Mouse (Mus musculus): ENCODE results near the gene Upf2. TPM values are rescaled to one million over a fixed set of nuclear protein-coding genes. Genes with fewer than 3 reads are reported as not detected.

The Upf2 gene
- polyA plus RNA-seq, 1 experiment from 2014 or later, result 11.5 TPM

- WGBS, result 88% methylated on average over 3 of the region's 3 CpGs
- Histone ChIP-seq H3K27ac (no peak overlapping the region), H3K4me1 (no peaks in the 10 kb centered on the region), H3K9me3 (replicated peaks) (no peaks in the 10 kb centered on the region), H3K36me3 (peaks cover 80% of the 10 kb centered on the region), H3K4me3 (no peak overlapping the region), H3K27me3 (ENCODE audit: low read depth, poor library complexity, severe bottlenecking) (no peaks in the 10 kb centered on the region)
- no peak for DNase-seq (ENCODE audit: low spot score)
Observed at GRCm38 (mm10) chr2:6049018-6049417, 97.7 kb downstream of the Upf2 start.

- Histone ChIP-seq H3K27me3 (ENCODE audit: low read depth, poor library complexity, severe bottlenecking) (no peaks in the 10 kb centered on the region), H3K27ac (no peak overlapping the region), H3K36me3 (peaks cover 66% of the 10 kb centered on the region), H3K4me1 (no peaks in the 10 kb centered on the region), H3K4me3 (no peak overlapping the region), H3K9me3 (replicated peaks) (no peaks in the 10 kb centered on the region)
- WGBS, result 93% methylated on average over 11 of the region's 11 CpGs
- DNase-seq (ENCODE audit: low spot score), result no peak
Observed at GRCm38 (mm10) chr2:6055466-6055865, 104.2 kb downstream of the Upf2 start.

GRCm38 (mm10) chr2:6056518-6056917, 105.2 kb downstream of the Upf2 start:
- no peaks in the 10 kb centered on the region for H3K27me3 ChIP-seq (ENCODE audit: low read depth, poor library complexity, severe bottlenecking)
- H3K9me3 ChIP-seq (replicated peaks), result no peaks in the 10 kb centered on the region
- peaks cover 56% of the 10 kb centered on the region for H3K36me3 ChIP-seq
- no peaks in the 10 kb centered on the region for H3K4me1 ChIP-seq
- no peak for DNase-seq (ENCODE audit: low spot score)
- 95% methylated on average over 3 of the region's 3 CpGs for WGBS
- no peak overlapping the region for H3K4me3 ChIP-seq
- no peak overlapping the region for H3K27ac ChIP-seq

- DNase-seq (ENCODE audit: low spot score), result no peak
- Histone ChIP-seq H3K36me3 (peaks cover 30% of the 10 kb centered on the region), H3K4me1 (no peaks in the 10 kb centered on the region), H3K4me3 (no peak overlapping the region), H3K27ac (no peak overlapping the region), H3K9me3 (replicated peaks) (no peaks in the 10 kb centered on the region), H3K27me3 (ENCODE audit: low read depth, poor library complexity, severe bottlenecking) (no peaks in the 10 kb centered on the region)
- 89% methylated on average over 2 of the region's 2 CpGs for WGBS
Observed at GRCm38 (mm10) chr2:6059291-6059690, 108.0 kb downstream of the Upf2 start.

GRCm38 (mm10) chr2:6060071-6060804, 109.0 kb downstream of the Upf2 start:
- no peaks in the 10 kb centered on the region for H3K4me1 ChIP-seq
- H3K36me3 ChIP-seq, result peaks cover 22% of the 10 kb centered on the region
- no peaks in the 10 kb centered on the region for H3K9me3 ChIP-seq (replicated peaks)
- DNase-seq (ENCODE audit: low spot score), result no peak
- 74% methylated on average over 10 of the region's 10 CpGs for WGBS
- H3K27me3 ChIP-seq (ENCODE audit: low read depth, poor library complexity, severe bottlenecking), result no peaks in the 10 kb centered on the region
- no peak overlapping the region for H3K27ac ChIP-seq
- no peak overlapping the region for H3K4me3 ChIP-seq

- no peaks in the 10 kb centered on the region for H3K9me3 ChIP-seq (replicated peaks)
- H3K27me3 ChIP-seq (ENCODE audit: low read depth, poor library complexity, severe bottlenecking), result no peaks in the 10 kb centered on the region
- no peak overlapping the region for H3K4me3 ChIP-seq
- H3K36me3 ChIP-seq, result no peaks in the 10 kb centered on the region
- peaks cover 15% of the 10 kb centered on the region for H3K4me1 ChIP-seq
- H3K27ac ChIP-seq, result no peak overlapping the region
- DNase-seq (ENCODE audit: low spot score), result no peak
- WGBS, result 96% methylated on average over 6 of the region's 6 CpGs
Observed at GRCm38 (mm10) chr2:6067341-6067740, 116.1 kb downstream of the Upf2 start.

GRCm38 (mm10) chr2:6070925-6071324, 119.7 kb downstream of the Upf2 start:
- H3K27me3 ChIP-seq (ENCODE audit: low read depth, poor library complexity, severe bottlenecking), result no peaks in the 10 kb centered on the region
- H3K4me1 ChIP-seq, result peaks cover 32% of the 10 kb centered on the region
- no peak overlapping the region for H3K4me3 ChIP-seq
- no peaks in the 10 kb centered on the region for H3K9me3 ChIP-seq (replicated peaks)
- WGBS, result 40% methylated on average over 11 of the region's 11 CpGs
- DNase-seq (ENCODE audit: low spot score), result no peak
- H3K36me3 ChIP-seq, result no peaks in the 10 kb centered on the region
- peak overlapping the region; percentile 50; the same call in 1 of the 2 replicates for H3K27ac ChIP-seq

GRCm38 (mm10) chr2:6071598-6072440, 120.5 kb downstream of the Upf2 start:
- Histone ChIP-seq H3K36me3 (no peaks in the 10 kb centered on the region), H3K4me1 (peaks cover 38% of the 10 kb centered on the region), H3K4me3 (no peak overlapping the region), H3K27me3 (ENCODE audit: low read depth, poor library complexity, severe bottlenecking) (no peaks in the 10 kb centered on the region), H3K27ac (no peak overlapping the region), H3K9me3 (replicated peaks) (no peaks in the 10 kb centered on the region)
- no peak for DNase-seq (ENCODE audit: low spot score)
- WGBS, result 67% methylated on average over 11 of the region's 11 CpGs

GRCm38 (mm10) chr2:6072685-6073260, 121.5 kb downstream of the Upf2 start:
- 80% methylated on average over 7 of the region's 7 CpGs for WGBS
- DNase-seq (ENCODE audit: low spot score), result no peak
- H3K9me3 ChIP-seq (replicated peaks), result no peaks in the 10 kb centered on the region
- H3K27ac ChIP-seq, result no peak overlapping the region
- peaks cover 43% of the 10 kb centered on the region for H3K4me1 ChIP-seq
- no peak overlapping the region for H3K4me3 ChIP-seq
- H3K27me3 ChIP-seq (ENCODE audit: low read depth, poor library complexity, severe bottlenecking), result no peaks in the 10 kb centered on the region
- no peaks in the 10 kb centered on the region for H3K36me3 ChIP-seq

GRCm38 (mm10) chr2:6074891-6075529, 123.7 kb downstream of the Upf2 start:
- 52% methylated on average over 10 of the region's 10 CpGs for WGBS
- H3K36me3 ChIP-seq, result no peaks in the 10 kb centered on the region
- peaks cover 45% of the 10 kb centered on the region for H3K4me1 ChIP-seq
- H3K4me3 ChIP-seq, result no peak overlapping the region
- H3K9me3 ChIP-seq (replicated peaks), result no peaks in the 10 kb centered on the region
- peak; percentile 73 for DNase-seq (ENCODE audit: low spot score)
- 0 out of 2 replicates have a peak, but pooled peaks cover 7% of the 10 kb centered on the region for H3K27me3 ChIP-seq (ENCODE audit: low read depth, poor library complexity, severe bottlenecking)
- peak overlapping the region; percentile 64; the same call in 1 of the 2 replicates for H3K27ac ChIP-seq

- WGBS, result 57% methylated on average over 1 of the region's 1 CpGs
- no peak for DNase-seq (ENCODE audit: low spot score)
- Histone ChIP-seq H3K36me3 (no peaks in the 10 kb centered on the region), H3K4me3 (no peak overlapping the region), H3K9me3 (replicated peaks) (no peaks in the 10 kb centered on the region), H3K4me1 (peaks cover 45% of the 10 kb centered on the region), H3K27ac (no peak overlapping the region), H3K27me3 (ENCODE audit: low read depth, poor library complexity, severe bottlenecking) (0 out of 2 replicates have a peak, but pooled peaks cover 7% of the 10 kb centered on the region)
Observed at GRCm38 (mm10) chr2:6075530-6075896, 124.2 kb downstream of the Upf2 start.

- 80% methylated on average over 1 of the region's 1 CpGs for WGBS
- Histone ChIP-seq H3K36me3 (no peaks in the 10 kb centered on the region), H3K4me3 (no peak overlapping the region), H3K9me3 (replicated peaks) (no peaks in the 10 kb centered on the region), H3K27ac (no peak overlapping the region), H3K27me3 (ENCODE audit: low read depth, poor library complexity, severe bottlenecking) (0 out of 2 replicates have a peak, but pooled peaks cover 7% of the 10 kb centered on the region), H3K4me1 (peaks cover 22% of the 10 kb centered on the region)
- DNase-seq (ENCODE audit: low spot score), result no peak
Observed at GRCm38 (mm10) chr2:6080037-6080436, 128.8 kb downstream of the Upf2 start.

All from limb, embryonic 10.5 days (tissue).